Mouse (Mus musculus) urinary bladder, postnatal 36 days (tissue): ENCODE measurements at regions not wholly inside any gene's neighbourhood (a gene's known extent, or its start where the extent isn't known, plus 50 kb on each side); places are given as distances from the start of the nearest gene placed in this dataset.

ENCODE experiments used
- DNase-seq, 2 experiments: peaks; one replicate each; pipeline ENCODE4 v3.0.0; 2022; ENCODE audit warnings: low spot score in 2 of 2, mixed read lengths in 1 of 2

DNA sequence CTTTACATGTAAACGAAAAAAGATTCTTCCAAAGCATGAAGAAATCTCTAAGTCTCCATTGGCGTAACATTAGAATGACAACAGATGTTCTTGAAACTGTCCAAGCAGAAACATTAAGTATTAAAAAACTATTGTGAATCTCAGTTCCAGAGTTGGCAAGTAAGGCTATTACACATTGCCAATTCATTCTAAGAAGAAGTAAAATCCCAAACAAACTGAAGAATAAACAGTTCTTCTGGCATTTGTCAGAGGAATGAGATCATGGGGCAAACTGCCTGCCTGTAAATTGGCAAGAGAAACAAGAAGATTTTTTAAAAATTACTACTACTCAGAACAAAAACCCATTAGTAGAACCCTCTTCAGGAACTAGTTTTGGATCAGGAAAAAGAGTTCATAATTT, 680.1 kb downstream of the Nova1 start:
- peak; percentile 26 to 51 for DNase-seq

- DNase-seq = no peak
Measured at GRCm38 (mm10) chr12:46125867-46126266, 692.9 kb downstream of the Nova1 start.

- DNase-seq = no peak
Measured at GRCm38 (mm10) chr12:46111352-46111751, 707.4 kb downstream of the Nova1 start.

GRCm38 (mm10) chr12:46083356-46083755, 735.4 kb downstream of the Nova1 start:
- no peak for DNase-seq

- no peak for DNase-seq
Measured at GRCm38 (mm10) chr12:46075789-46076217, 742.9 kb downstream of the Nova1 start.

GRCm38 (mm10) chr12:46075355-46075754, 743.4 kb downstream of the Nova1 start:
- no peak for DNase-seq

- DNase-seq = no peak
Measured at GRCm38 (mm10) chr12:46066896-46067295, 751.8 kb downstream of the Nova1 start.

DNA sequence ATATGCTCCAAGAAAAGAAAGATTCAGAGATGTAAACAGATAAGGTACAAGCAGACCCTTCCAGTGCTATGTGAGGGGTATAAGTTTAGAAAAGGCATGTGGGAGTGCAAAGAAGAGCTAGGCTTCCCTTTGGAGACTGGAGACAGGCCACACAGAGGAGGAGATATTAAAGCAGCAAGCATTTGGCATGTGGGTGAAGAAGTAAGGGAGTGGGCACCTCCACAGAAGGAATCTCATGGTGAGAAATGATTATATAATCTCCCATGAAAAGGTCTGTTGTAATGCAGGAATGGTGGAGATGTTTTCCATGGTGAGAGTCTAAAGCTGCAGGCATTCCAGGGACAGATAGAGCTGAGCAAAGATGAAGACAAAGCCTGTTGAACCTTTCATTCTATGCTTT, 778.1 kb downstream of the Nova1 start:
- DNase-seq = no peak

DNA sequence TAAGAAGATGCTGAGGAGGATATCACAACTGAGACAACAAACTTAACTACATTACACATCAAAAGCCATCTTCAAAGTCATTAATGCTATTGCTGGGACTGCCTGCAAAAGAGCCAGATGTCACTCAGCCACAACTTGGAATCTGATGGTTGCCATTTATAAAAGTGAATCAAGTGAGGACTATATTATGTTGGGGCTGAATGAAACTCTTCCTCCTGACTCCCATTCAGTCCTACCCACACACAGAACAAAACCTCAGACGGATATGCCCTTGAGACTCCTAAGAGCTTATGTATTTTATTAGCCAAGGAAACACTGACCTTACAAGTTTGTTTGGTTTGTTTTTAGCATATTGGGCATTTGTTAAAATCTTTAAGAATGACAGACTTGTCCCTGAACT, 778.5 kb downstream of the Nova1 start:
- DNase-seq = no peak

DNA sequence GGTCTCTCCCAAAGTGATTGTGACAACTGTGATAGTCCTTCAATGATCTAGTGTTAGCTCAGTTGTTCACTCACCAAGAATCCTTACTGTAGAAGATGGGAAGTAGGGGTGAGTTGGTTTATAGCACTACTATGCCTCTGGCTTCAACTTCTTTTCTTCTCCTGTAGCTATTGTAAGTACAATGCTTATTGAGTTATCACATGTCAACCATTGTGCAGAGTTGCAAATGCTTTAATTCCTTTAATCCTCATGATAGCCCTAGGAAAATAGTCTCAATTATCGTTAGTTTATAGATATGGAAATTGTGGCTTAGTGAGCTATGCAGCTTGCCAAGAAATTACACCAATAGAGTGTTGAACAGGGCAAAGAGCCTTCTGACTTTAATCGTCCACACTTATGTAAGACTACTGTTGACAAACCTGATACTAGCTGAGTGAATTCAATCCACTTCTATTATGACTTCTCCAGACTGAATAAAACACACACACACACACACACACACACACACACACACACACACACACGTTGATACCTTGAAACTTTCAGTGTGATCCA, 782.1 kb downstream of the Nova1 start:
- no peak for DNase-seq

GRCm38 (mm10) chr12:46025266-46025665, 793.5 kb downstream of the Nova1 start:
- DNase-seq = no peak

- no peak for DNase-seq
Measured at GRCm38 (mm10) chr12:46021546-46021910, 797.2 kb downstream of the Nova1 start.

DNA sequence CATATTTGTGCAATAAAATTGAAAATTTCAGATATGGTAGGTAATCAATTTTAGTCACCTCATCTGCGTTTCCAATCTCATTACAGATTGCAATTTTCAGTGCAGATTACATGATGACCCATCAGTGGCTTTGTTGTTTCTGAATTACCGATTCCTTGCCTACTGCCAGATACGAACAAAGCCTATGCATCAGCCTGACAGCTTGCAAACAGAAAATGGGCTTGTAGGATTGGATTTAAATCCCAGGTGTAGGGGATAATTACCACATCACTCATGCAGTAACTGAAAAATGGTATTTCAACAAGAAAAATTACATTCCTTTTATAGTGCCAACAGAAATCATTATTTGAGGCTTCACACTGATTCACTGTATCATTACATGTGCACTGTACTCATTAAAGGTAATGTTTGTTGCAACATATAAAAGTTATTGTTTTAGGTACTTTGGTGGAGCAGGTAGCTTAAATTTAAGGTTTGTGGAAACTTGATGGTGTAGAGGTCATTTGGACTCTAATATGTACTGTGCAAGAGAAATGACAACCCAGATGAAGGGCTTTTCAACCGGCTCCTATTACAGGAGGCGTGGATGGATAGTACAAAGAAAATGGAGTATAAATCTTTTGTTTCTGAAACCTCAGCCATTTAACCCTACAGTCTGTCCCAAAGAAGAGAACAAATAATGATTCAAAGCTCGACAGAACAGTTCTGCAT, 797.7 kb downstream of the Nova1 start:
- no peak for DNase-seq

DNA sequence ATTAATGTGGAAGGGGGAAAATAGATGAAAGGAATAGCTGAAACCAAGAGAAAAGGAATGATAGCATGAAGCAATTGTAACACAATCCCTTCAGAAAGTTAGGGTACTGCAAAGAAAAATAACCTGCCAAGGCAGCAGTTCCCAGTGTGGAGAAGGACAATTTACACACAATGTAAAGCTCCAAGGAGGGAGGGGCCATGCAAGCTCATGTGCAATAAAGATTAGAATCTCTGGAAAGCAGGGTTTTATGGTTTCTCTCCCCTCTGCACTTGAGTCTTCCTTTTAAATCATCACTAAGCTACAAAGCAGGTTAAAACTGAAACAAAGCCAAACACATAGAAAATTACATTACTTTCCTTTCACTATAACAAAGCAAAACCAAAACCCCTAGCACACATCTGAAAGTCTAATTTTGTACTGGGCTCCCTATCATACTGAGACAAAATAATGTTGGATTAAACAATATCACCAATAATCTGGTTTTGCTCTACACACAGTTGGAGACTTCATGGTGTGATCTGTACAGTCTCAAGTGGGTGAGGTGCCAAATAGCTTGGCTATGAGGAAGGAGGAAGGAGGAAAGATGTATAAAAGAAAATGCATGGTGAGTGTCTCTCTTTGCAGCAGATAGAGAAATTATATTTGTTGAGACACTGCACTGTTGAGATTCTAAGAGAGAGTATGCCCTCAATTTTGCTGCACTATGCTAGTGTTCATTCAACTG, 840.9 kb downstream of the Nova1 start:
- DNase-seq = no peak

GRCm38 (mm10) chr12:45975780-45976179, 842.9 kb downstream of the Nova1 start:
- DNase-seq = no peak

GRCm38 (mm10) chr12:45970472-45970871, 848.3 kb downstream of the Nova1 start:
- DNase-seq = no peak

GRCm38 (mm10) chr12:45969881-45970280, 848.8 kb downstream of the Nova1 start:
- no peak for DNase-seq

GRCm38 (mm10) chr12:45946918-45947317, 871.8 kb downstream of the Nova1 start:
- DNase-seq = no peak

DNA sequence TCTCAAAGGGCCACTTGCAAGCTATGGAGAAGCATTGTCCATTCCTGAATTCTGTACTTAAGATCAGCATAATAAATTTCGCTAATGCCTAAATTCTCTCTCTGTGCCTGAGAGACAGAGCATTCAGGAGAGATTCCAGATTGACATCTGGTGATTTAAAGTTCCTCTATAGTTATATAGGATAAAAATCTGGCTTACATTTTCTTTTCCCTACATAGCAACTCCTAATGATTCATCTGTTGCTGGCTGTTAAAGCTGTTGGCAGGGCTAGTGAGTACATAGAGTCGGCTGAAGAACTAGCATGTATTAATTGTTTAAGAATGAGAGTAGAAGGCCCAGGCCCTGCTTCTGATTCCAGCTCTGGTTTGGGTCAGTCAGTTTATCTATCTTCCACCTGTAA, 870.0 kb upstream of the Stxbp6 start:
- no peak for DNase-seq

DNA sequence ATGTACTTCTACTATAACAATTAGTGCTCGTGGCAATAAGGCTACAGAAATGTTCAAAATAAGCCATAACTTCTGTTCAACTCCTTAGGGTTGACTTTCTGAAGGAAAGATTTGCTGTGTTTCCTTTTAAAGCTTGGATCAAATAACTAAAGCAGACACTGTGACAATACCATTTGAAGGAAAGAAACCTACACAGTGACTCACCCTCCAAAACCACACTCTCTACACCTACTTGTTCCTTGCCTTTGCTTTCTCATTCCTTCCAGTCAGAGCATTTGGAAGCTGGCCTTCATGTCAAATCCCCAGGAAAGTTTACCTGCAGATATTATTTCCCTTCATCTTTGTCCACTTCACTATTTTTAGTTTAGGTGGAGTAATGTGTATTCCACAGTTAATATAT, 867.9 kb upstream of the Stxbp6 start:
- no peak for DNase-seq

DNA sequence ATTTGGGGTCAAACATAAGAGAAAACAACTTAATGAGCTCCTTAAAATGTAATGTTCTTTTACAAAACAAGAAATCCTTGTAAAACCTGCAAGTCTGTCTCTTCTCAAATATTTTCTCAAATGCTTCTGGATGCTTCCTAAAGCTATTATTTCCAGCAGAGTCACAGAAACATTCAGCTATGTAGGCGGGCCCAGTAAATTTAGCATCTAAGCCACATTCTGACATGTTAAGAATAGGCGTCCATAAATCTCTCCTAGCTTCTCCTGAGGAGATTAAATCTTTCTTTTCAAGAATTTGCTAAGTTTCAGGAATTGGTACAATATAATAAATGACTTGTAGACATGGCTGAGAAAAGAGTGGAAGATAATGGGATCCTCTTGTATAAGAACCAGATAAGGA, 858.9 kb upstream of the Stxbp6 start:
- DNase-seq = no peak

DNA sequence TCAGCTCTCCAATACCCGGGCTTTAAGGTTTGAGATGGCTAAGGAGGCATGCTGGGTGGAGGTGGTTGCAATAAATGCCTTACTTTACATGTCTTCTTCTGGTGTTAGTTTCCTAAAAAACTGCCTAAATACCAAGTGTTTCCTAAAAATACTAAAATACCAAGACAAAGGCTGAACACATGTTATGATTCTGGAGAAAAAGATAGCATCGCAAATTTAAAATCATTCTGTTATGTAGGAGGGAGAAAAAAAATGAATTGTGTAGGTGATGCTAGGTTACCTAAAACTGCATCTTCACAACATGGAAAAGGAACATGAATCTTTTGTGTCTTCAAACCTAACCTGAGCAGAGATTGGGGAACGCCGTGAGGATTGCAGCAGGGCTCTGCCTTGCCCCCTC, 857.7 kb upstream of the Stxbp6 start:
- no peak for DNase-seq

DNA sequence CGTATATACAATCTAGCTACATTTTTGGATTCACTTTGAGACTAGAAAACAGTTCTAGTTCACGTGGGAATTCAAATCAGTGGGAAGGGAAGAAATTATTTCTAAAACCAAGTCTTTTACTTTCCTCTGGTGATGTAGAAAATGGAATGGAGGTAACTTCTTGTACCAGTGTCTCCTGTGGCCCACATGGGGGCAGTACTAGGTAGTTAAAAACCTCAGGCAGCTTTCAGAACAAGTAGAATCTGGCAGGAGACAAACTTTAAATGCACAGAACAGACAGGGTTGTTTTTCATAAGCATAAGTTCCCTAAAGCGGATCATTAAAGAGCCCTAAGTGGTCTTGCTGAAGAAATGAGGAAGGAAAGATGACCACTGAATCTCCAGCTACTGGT, 855.2 kb upstream of the Stxbp6 start:
- DNase-seq = no peak
